Mouse (Mus musculus) spleen, postnatal 10 days (tissue): ENCODE data around the gene Pbx3.
A peak's percentile ranks its signal among the peaks of the same experiment; 100 is the strongest.

Experiments
- DNase-seq, 2 experiments: peaks; one replicate each; pipeline ENCODE4 v3.0.0; 2021 to 2022; ENCODE audit warnings: low spot score in 2 of 2

Gene Pbx3

GRCm38 (mm10) chr2:34298202-34298601 lies 74.7 kb downstream of the Pbx3 start:
- no peak for DNase-seq

- no peak for DNase-seq
Observed at GRCm38 (mm10) chr2:34289726-34290125, 83.2 kb downstream of the Pbx3 start.

GRCm38 (mm10) chr2:34284239-34284638 lies 88.7 kb downstream of the Pbx3 start:
- no peak for DNase-seq

GRCm38 (mm10) chr2:34280996-34281395 lies 91.9 kb downstream of the Pbx3 start:
- no peak for DNase-seq

GRCm38 (mm10) chr2:34279726-34280125 lies 93.2 kb downstream of the Pbx3 start:
- no peak for DNase-seq

GRCm38 (mm10) chr2:34275630-34276193 lies 97.2 kb downstream of the Pbx3 start:
- DNase-seq, result no peak

GRCm38 (mm10) chr2:34262046-34262445 lies 110.9 kb downstream of the Pbx3 start:
- DNase-seq, result no peak

- no peak for DNase-seq
Observed at GRCm38 (mm10) chr2:34260653-34261076, 112.3 kb downstream of the Pbx3 start.

GRCm38 (mm10) chr2:34258256-34258655 lies 114.7 kb downstream of the Pbx3 start:
- DNase-seq, result no peak

- no peak for DNase-seq
Observed at GRCm38 (mm10) chr2:34257611-34258010, 115.3 kb downstream of the Pbx3 start.

- no peak for DNase-seq
Observed at GRCm38 (mm10) chr2:34256000-34256553, 116.9 kb downstream of the Pbx3 start.

GRCm38 (mm10) chr2:34253627-34254026 lies 119.3 kb downstream of the Pbx3 start:
- DNase-seq, result no peak

- no peak for DNase-seq
Observed at GRCm38 (mm10) chr2:34253111-34253510, 119.8 kb downstream of the Pbx3 start.

GRCm38 (mm10) chr2:34252286-34252685 lies 120.7 kb downstream of the Pbx3 start:
- DNase-seq, result no peak

GRCm38 (mm10) chr2:34249961-34250658 lies 122.8 kb downstream of the Pbx3 start:
- DNase-seq, result no peak

GRCm38 (mm10) chr2:34249141-34249960 lies 123.6 kb downstream of the Pbx3 start:
- peak in 1 of 2 experiments; percentile 22 for DNase-seq

GRCm38 (mm10) chr2:34240885-34241284 lies 132.1 kb downstream of the Pbx3 start:
- DNase-seq, result no peak

- DNase-seq, result no peak
Observed at GRCm38 (mm10) chr2:34239315-34239858, 133.6 kb downstream of the Pbx3 start.

- no peak for DNase-seq
Observed at GRCm38 (mm10) chr2:34235467-34236075, 137.4 kb downstream of the Pbx3 start.

- no peak for DNase-seq
Observed at GRCm38 (mm10) chr2:34234274-34234673, 138.7 kb downstream of the Pbx3 start.

- DNase-seq, result no peak
Observed at GRCm38 (mm10) chr2:34233271-34233670, 139.7 kb downstream of the Pbx3 start.

GRCm38 (mm10) chr2:34227688-34228087 lies 145.3 kb downstream of the Pbx3 start:
- no peak for DNase-seq
